Mouse (Mus musculus) forebrain, embryonic 15.5 days (tissue): ENCODE data around the gene Wdr54. TPM values are rescaled to one million over a fixed set of nuclear protein-coding genes. Genes with fewer than 3 reads are reported as not detected.

ENCODE experiments used
- ATAC-seq: fragments of 200-750 bp; cut with Nextera tagmentation; replicated peaks from 2 replicates; pipeline ENCODE4 v1.8.0; 2017; ENCODE audit warnings: mild to moderate bottlenecking, moderate TSS enrichment, moderate library complexity
- H3K27ac ChIP-seq: fragments of 300-500 bp; sonication (generic); replicated peaks from 2 replicates; pipeline ENCODE4 v1.5.1; 2015; ENCODE audit warnings: mild to moderate bottlenecking, inconsistent platforms
- H3K27me3 ChIP-seq: fragments of 300-500 bp; sonication (generic); 2 replicates; pipeline ENCODE4 v1.6.1; 2015; ENCODE audit warnings: inconsistent platforms
- H3K36me3 ChIP-seq: fragments of 300-500 bp; sonication (generic); 2 replicates; pipeline ENCODE4 v1.6.1; 2015; ENCODE audit warnings: mild to moderate bottlenecking, inconsistent platforms
- H3K4me1 ChIP-seq: fragments of 300-500 bp; sonication (generic); 2 replicates; pipeline ENCODE4 v1.6.1; 2015; ENCODE audit warnings: inconsistent platforms
- H3K4me2 ChIP-seq: fragments of 300-500 bp; sonication (generic); replicated peaks from 2 replicates; pipeline ENCODE4 v1.6.1; 2015; ENCODE audit warnings: mild to moderate bottlenecking, inconsistent platforms
- H3K4me3 ChIP-seq: fragments of 300-500 bp; sonication (generic); 2 replicates; pipeline ENCODE4 v1.5.1; 2015; ENCODE audit warnings: mild to moderate bottlenecking, inconsistent platforms
- H3K9ac ChIP-seq: fragments of 300-500 bp; sonication (generic); replicated peaks from 2 replicates; pipeline ENCODE4 v1.6.1; 2015; ENCODE audit warnings: mild to moderate bottlenecking, inconsistent platforms
- H3K9me3 ChIP-seq: fragments of 300-500 bp; sonication (generic); 2 replicates; pipeline ENCODE4 v1.6.1; 2016; ENCODE audit warnings: inconsistent platforms
- WGBS: fragments of 180-500 bp; shearing (Covaris S2); methylation state at CpG from one replicate; pipeline ENCODE4 v1.1.7; 2015; ENCODE audit warnings: mixed read lengths; 5-methylcytosine and 5-hydroxymethylcytosine counted together
- polyA plus RNA-seq: library from polyadenylated mRNA; unstranded; fragments of >200 nt; fragmentation: Nextera tagmentation; extraction: Ambion mirVana; gene quantifications from 2 replicates; pipeline ENCODE4 v1.2.1, GENCODE M21; 2015

The Wdr54 gene
- polyA plus RNA-seq, 1 experiment from 2014 or later = 18.3 TPM

DNA sequence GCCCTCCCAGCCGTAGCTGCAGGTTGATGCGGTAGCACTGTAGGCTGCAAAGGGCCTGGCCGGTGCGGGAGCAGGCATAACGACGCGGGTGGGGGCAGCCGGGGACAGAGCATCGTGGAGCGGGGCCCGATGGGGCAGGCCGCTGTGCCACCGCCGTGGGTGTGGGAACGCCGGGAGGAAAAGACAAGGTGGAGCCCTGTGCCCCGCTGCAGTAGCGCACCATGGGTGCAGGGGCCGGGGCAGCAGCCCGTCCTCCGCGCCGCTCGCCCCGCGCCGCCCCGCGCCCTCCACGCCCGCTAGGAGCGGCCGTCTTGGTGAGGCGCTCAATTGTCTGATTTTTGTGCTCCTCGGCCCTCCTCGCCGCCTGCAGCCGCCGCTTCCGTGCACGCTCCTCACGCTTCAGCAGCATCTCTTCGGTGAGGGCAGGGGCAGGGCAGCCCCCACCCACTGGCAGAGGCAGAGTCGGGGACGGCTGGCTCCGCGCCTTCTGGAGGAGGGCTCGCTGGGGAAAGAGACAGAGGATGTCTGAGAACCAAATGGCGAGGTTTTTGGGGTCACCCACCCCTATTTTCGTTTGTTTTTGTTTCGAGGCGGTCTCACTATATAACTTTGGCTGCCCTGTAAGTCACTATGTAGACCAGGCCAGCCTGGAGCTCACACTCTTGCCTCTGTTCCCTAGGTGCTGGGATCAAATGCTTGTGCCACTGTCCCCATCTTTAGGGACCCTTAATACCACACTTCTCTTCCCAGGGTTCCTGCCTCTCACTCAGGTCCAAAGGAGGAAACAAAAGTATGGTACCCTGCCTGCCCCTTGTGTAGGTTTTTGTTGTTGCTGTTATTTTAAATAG is 34.1 kb downstream of the Wdr54 start:
- peak overlapping the region; percentile 95 for H3K27ac ChIP-seq
- H3K4me2 ChIP-seq = peak overlapping the region; percentile 95
- H3K4me1 ChIP-seq = peaks cover 54% of the 10 kb centered on the region
- no peak; the same call in 1 of the 2 replicates for ATAC-seq
- H3K27me3 ChIP-seq = no peaks in the 10 kb centered on the region
- H3K9ac ChIP-seq = peak overlapping the region; percentile 69
- H3K36me3 ChIP-seq = peaks cover 23% of the 10 kb centered on the region; the same call in 1 of the 2 replicates
- WGBS = under 1% methylated on average over 47 of the region's 52 CpGs
- H3K9me3 ChIP-seq = no peaks in the 10 kb centered on the region
- peak overlapping the region; percentile 86 for H3K4me3 ChIP-seq

- WGBS = under 1% methylated on average over 38 of the region's 38 CpGs
- H3K4me1 ChIP-seq = peaks cover 63% of the 10 kb centered on the region
These were observed 35.0 kb downstream of the Wdr54 start, which contains the start of gene Wbp1 for GRCm38 (mm10) chr6:83120930-83121862. Wbp1 (minus strand) TSS chr6:83121559.

GRCm38 (mm10) chr6:83119734-83120051 is 36.5 kb downstream of the Wdr54 start:
- Histone ChIP-seq H3K9ac (peak overlapping the region; percentile 95), H3K27me3 (no peaks in the 10 kb centered on the region), H3K4me1 (peaks cover 66% of the 10 kb centered on the region), H3K4me3 (peak overlapping the region; percentile 86), H3K27ac (peak overlapping the region; percentile 95; the same call in 1 of the 2 replicates), H3K4me2 (peak overlapping the region; percentile 95), H3K9me3 (no peaks in the 10 kb centered on the region), H3K36me3 (peaks cover 25% of the 10 kb centered on the region; the same call in 1 of the 2 replicates)
- ATAC-seq = no peak
- 83% methylated on average over 7 of the region's 7 CpGs for WGBS

More at GRCm38 (mm10) chr6:83120930-83121862, 35.0 kb downstream of the Wdr54 start, which contains the start of gene Wbp1:
- H3K27ac ChIP-seq = peak within 1 kb of the TSS; percentile 95
- peak within 1 kb of the TSS; percentile 95 for H3K9ac ChIP-seq
- ATAC-seq = peak; percentile 94
- H3K36me3 ChIP-seq = peaks cover 25% of the 10 kb centered on the region; the same call in 1 of the 2 replicates
- H3K4me3 ChIP-seq = peak within 1 kb of the TSS; percentile 86
- no peaks in the 10 kb centered on the region for H3K27me3 ChIP-seq
- no peaks in the 10 kb centered on the region for H3K9me3 ChIP-seq
- peak within 1 kb of the TSS; percentile 95 for H3K4me2 ChIP-seq

- WGBS = 83% methylated on average over 14 of the region's 14 CpGs
- Histone ChIP-seq H3K4me2 (peak overlapping the region; percentile 95; the same call in 1 of the 2 replicates), H3K27me3 (no peaks in the 10 kb centered on the region), H3K36me3 (peaks cover 25% of the 10 kb centered on the region; the same call in 1 of the 2 replicates), H3K27ac (no peak overlapping the region), H3K4me1 (peaks cover 65% of the 10 kb centered on the region), H3K4me3 (peak overlapping the region; percentile 86; the same call in 1 of the 2 replicates), H3K9ac (0 out of 2 replicates have a peak overlapping the region, but pooled peaks have one; percentile 95), H3K9me3 (no peaks in the 10 kb centered on the region)
- no peak for ATAC-seq
These were observed 37.1 kb downstream of the Wdr54 start for GRCm38 (mm10) chr6:83118825-83119733.

DNA sequence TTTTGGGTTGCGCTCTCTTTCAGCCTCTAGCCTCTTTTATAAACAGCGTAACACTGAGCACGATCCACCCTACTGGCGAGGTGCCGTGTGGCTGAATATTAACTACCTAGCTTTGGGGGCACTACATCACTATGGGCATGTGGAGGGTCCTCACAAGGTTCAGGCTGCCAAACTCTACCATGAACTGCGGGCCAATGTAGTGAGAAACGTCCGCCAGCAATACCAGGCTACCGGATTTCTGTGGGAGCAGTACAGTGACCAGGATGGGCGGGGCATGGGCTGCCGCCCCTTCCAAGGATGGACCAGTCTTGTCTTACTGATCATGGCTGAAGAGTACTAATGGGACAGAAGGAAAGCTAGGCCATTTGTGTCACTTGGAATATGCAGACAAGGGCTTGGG is 37.8 kb downstream of the Wdr54 start:
- Histone ChIP-seq H3K36me3 (peaks cover 25% of the 10 kb centered on the region; the same call in 1 of the 2 replicates), H3K4me1 (peaks cover 58% of the 10 kb centered on the region), H3K27ac (no peak overlapping the region), H3K9ac (no peak overlapping the region), H3K4me3 (no peak overlapping the region), H3K9me3 (no peaks in the 10 kb centered on the region), H3K4me2 (no peak overlapping the region), H3K27me3 (no peaks in the 10 kb centered on the region)
- whole genome bisulfite sequencing = 85% methylated on average over 11 of the region's 11 CpGs
- ATAC-seq = no peak

- Histone ChIP-seq H3K9me3 (no peaks in the 10 kb centered on the region), H3K4me2 (no peak overlapping the region), H3K27ac (no peak overlapping the region), H3K4me1 (peaks cover 51% of the 10 kb centered on the region), H3K27me3 (no peaks in the 10 kb centered on the region), H3K4me3 (no peak overlapping the region), H3K9ac (no peak overlapping the region), H3K36me3 (peaks cover 25% of the 10 kb centered on the region; the same call in 1 of the 2 replicates)
- 91% methylated on average over 13 of the region's 13 CpGs for WGBS
- no peak for ATAC-seq
These were observed 38.6 kb downstream of the Wdr54 start for GRCm38 (mm10) chr6:83117616-83118015.

DNA sequence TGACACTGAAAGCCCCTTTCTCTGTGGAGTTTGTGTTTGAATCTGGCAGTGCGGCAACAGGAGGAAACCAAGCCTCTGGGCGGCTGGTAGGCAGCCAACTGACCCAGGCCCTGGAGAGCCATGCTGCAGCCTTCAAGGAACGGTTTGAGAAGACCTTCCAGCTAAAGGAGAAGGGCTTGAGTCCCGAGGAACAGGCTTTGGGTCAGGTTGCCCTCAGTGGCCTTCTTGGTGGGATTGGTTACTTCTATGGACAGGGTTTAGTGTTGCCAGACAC is 39.1 kb downstream of the Wdr54 start:
- Histone ChIP-seq H3K4me3 (no peak overlapping the region), H3K4me2 (no peak overlapping the region), H3K27ac (no peak overlapping the region), H3K36me3 (peaks cover 25% of the 10 kb centered on the region; the same call in 1 of the 2 replicates), H3K9me3 (no peaks in the 10 kb centered on the region), H3K9ac (0 out of 2 replicates have a peak overlapping the region, but pooled peaks have one; percentile 81), H3K4me1 (peaks cover 45% of the 10 kb centered on the region), H3K27me3 (no peaks in the 10 kb centered on the region)
- no peak for ATAC-seq
- 84% methylated on average over 4 of the region's 4 CpGs for WGBS

GRCm38 (mm10) chr6:83116373-83117164 is 39.6 kb downstream of the Wdr54 start:
- 76% methylated on average over 11 of the region's 11 CpGs for WGBS
- Histone ChIP-seq H3K4me2 (peak overlapping the region; percentile 97), H3K36me3 (peaks cover 25% of the 10 kb centered on the region; the same call in 1 of the 2 replicates), H3K27me3 (no peaks in the 10 kb centered on the region), H3K4me1 (peaks cover 44% of the 10 kb centered on the region), H3K27ac (no peak overlapping the region), H3K4me3 (peak overlapping the region; percentile 77), H3K9me3 (no peaks in the 10 kb centered on the region), H3K9ac (peak overlapping the region; percentile 81)
- no peak for ATAC-seq

DNA sequence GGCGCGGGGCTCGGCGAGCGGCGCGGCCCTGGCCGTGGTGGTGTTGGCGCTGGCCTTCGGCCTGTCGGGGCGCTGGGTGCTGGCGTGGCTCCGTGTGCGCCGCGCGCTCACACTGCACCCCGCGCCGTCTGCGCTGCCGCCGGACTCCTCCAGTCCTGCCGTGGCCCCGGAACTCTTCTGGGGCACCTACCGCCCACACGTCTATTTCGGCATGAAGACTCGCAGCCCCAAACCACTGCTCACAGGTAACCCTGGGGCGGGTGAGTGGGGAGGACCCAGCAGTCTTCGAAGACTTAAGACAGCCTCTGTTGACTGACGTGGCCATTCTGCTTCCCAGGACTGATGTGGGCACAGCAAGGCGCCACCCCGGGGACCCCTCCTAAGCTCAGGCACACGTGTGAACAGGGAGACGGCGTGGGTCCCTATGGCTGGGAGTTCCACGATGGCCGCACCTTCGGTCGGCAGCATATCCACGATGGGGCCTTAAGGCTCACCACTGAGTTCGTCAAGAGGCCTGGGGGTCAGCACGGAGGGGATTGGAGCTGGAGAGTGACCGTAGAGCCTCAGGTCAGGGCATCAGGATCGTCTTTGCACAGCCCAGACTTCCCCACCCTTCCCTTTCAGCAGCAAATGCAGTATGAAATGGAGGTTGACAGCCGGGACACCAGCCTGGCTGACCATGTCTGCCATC is 40.4 kb downstream of the Wdr54 start:
- H3K27ac ChIP-seq = peak overlapping the region; percentile 79
- H3K4me1 ChIP-seq = peaks cover 44% of the 10 kb centered on the region
- peak overlapping the region; percentile 97 for H3K4me2 ChIP-seq
- no peaks in the 10 kb centered on the region for H3K9me3 ChIP-seq
- peak; percentile 62 for ATAC-seq
- H3K27me3 ChIP-seq = no peaks in the 10 kb centered on the region
- H3K9ac ChIP-seq = peak overlapping the region; percentile 81
- H3K36me3 ChIP-seq = peaks cover 26% of the 10 kb centered on the region; the same call in 1 of the 2 replicates
- 1% methylated on average over 47 of the region's 48 CpGs for WGBS
- peak overlapping the region; percentile 77 for H3K4me3 ChIP-seq

GRCm38 (mm10) chr6:83115011-83115671 is 41.1 kb downstream of the Wdr54 start, which contains the start of gene Mogs:
Mogs (plus strand) TSS chr6:83115496.
- peak within 1 kb of the TSS; percentile 97 for H3K4me2 ChIP-seq
- peaks cover 29% of the 10 kb centered on the region; the same call in 1 of the 2 replicates for H3K36me3 ChIP-seq
- WGBS = 1% methylated on average over 43 of the region's 58 CpGs
- no peaks in the 10 kb centered on the region for H3K27me3 ChIP-seq
- peaks cover 40% of the 10 kb centered on the region for H3K4me1 ChIP-seq
- ATAC-seq = peak; percentile 90
- H3K9ac ChIP-seq = peak within 1 kb of the TSS; percentile 81
- H3K27ac ChIP-seq = peak within 1 kb of the TSS; percentile 79
- H3K9me3 ChIP-seq = no peaks in the 10 kb centered on the region
- H3K4me3 ChIP-seq = peak within 1 kb of the TSS; percentile 77
